Mouse (Mus musculus): Measurements from ENCODE around the gene Dyrk1a. TPM values are rescaled to one million over a fixed set of nuclear protein-coding genes. Genes with fewer than 3 reads are reported as not detected.

Gene Dyrk1a
- polyA plus RNA-seq, 1 experiment from 2014 or later = 10.3 TPM

DNA sequence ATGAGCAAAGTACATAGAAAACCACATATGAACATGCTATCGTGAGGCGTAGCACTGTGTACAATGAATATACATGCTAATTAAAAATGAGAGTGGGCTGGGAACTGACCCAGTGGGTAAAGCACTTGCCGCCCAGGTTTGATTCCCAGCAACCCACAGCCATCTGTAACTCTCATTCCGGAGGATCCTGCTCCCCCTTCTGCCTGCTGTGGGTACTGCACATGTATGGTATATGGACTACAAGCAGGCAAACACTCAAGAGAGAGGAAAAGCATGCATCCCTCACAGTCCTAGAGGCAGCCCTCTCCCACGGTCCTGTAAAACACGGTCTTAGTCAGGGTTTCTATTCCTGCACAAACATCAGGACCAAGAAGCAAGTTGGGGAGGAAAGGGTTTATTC lies 159.4 kb downstream of the Dyrk1a start:
- H3K4me2 ChIP-seq (replicated peaks) = no peak overlapping the region
- H3K9me3 ChIP-seq = 0 out of 2 replicates have a peak, but pooled peaks cover 5% of the 10 kb centered on the region
- H3K27me3 ChIP-seq = no peaks in the 10 kb centered on the region; the same call in 1 of the 2 replicates
- no peak overlapping the region for H3K27ac ChIP-seq
- WGBS = 82% methylated on average over 6 of the region's 6 CpGs
- ATAC-seq (ENCODE audit: low FRiP score, low read depth) = no peak
- H3K36me3 ChIP-seq = no peaks in the 10 kb centered on the region
- H3K4me3 ChIP-seq = no peak overlapping the region
- no peak overlapping the region for H3K9ac ChIP-seq
- H3K4me1 ChIP-seq = peaks cover 6% of the 10 kb centered on the region

- Histone ChIP-seq H3K4me3 (no peak overlapping the region), H3K9ac (no peak overlapping the region), H3K4me1 (peaks cover 7% of the 10 kb centered on the region), H3K9me3 (0 out of 2 replicates have a peak, but pooled peaks cover 5% of the 10 kb centered on the region), H3K36me3 (no peaks in the 10 kb centered on the region), H3K27me3 (no peaks in the 10 kb centered on the region; the same call in 1 of the 2 replicates), H3K4me2 (replicated peaks) (no peak overlapping the region), H3K27ac (no peak overlapping the region)
- 63% methylated on average over 12 of the region's 12 CpGs for WGBS
- ATAC-seq (ENCODE audit: low FRiP score, low read depth) = no peak
Measured at GRCm38 (mm10) chr16:94731027-94731426, 161.2 kb downstream of the Dyrk1a start.

DNA sequence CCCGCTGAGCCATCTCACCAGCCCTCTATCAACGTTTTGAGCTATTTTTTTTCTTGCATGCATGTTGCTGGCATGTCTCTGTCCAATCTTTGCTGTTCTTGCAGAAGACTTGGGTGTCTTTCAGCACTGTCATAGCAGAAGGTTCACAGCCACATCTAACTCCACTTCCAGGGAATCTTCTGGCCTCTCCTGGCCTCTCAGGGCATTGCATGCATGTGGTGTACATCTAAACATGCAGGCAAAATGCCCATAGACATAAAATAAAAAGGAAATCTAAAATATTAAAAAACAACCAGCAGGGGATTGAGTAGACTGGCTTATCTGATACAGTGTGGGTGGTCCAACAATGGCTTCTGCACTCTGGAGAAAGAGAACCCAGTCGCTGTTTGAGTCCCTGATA lies 165.7 kb downstream of the Dyrk1a start:
- H3K9me3 ChIP-seq = no peaks in the 10 kb centered on the region
- H3K4me3 ChIP-seq = no peak overlapping the region
- H3K36me3 ChIP-seq = no peaks in the 10 kb centered on the region
- peaks cover 7% of the 10 kb centered on the region for H3K4me1 ChIP-seq
- no peak for ATAC-seq (ENCODE audit: low FRiP score, low read depth)
- H3K27me3 ChIP-seq = no peaks in the 10 kb centered on the region; the same call in 1 of the 2 replicates
- H3K9ac ChIP-seq = no peak overlapping the region
- H3K4me2 ChIP-seq (replicated peaks) = no peak overlapping the region
- H3K27ac ChIP-seq = no peak overlapping the region
- WGBS = 60% methylated on average over 3 of the region's 3 CpGs

GRCm38 (mm10) chr16:94736462-94737358 lies 166.9 kb downstream of the Dyrk1a start:
- Histone ChIP-seq H3K36me3 (no peaks in the 10 kb centered on the region), H3K27me3 (no peaks in the 10 kb centered on the region; the same call in 1 of the 2 replicates), H3K9ac (no peak overlapping the region), H3K9me3 (no peaks in the 10 kb centered on the region), H3K4me3 (no peak overlapping the region), H3K4me1 (peaks cover 7% of the 10 kb centered on the region), H3K4me2 (replicated peaks) (no peak overlapping the region), H3K27ac (no peak overlapping the region)
- ATAC-seq (ENCODE audit: low FRiP score, low read depth) = no peak
- WGBS = 77% methylated on average over 8 of the region's 8 CpGs

DNA sequence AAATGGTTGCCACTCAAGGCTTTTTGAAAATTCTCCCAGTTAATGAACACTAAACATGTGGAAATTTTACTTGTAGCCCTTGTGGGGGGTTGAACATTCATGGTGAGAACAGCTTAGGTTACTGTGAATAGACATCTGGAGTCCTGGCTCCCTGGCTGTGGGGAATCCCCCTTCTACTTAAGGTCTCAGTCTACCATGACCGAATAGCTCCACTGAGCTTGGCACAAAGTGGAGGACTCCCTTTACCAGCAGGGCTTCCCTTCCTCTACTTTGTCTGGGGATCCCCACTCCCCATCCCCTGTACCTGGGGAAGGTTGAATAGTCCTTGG lies 167.5 kb downstream of the Dyrk1a start:
- 82% methylated on average over 1 of the region's 1 CpGs for WGBS

DNA sequence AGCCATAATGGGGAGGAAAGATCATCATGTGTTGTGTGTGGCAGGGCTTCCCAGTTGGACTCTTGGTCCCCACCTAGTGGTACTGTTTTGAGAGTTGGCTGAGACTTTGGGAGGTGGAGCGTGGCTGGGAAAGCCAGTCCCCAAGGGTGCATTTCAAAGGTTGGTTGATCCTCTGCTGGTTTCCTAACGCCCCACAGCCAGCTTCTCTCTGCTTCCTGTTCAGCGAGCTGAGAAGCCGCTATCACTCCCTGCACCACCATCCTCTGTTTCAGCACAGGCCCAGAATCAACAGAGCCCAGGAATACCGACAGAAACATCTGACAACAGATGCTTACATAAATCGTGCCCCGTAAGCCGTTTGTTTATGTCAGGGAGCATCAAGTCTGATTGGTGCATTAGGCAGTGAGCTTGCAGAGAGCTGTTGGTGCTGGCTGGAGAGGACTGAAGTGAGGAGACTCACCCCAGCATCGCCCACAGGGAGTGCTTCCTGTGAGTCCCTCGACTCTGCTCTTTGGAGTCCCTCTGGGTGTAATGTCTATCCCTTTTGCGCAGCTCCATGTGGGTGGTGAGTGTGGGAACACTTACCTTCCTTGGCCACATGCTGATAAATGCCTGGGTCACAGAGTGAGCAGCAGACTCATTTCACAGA lies 174.2 kb downstream of the Dyrk1a start:
- Histone ChIP-seq H3K9me3 (no peaks in the 10 kb centered on the region), H3K9ac (no peak overlapping the region), H3K27me3 (no peaks in the 10 kb centered on the region), H3K4me3 (peak overlapping the region; percentile 31), H3K27ac (no peak overlapping the region), H3K4me2 (replicated peaks) (peak overlapping the region; percentile 55), H3K36me3 (no peaks in the 10 kb centered on the region), H3K4me1 (peaks cover 11% of the 10 kb centered on the region)
- WGBS = 2% methylated on average over 11 of the region's 11 CpGs
- peak; percentile 28; the same call in 1 of the 2 replicates for ATAC-seq (ENCODE audit: low FRiP score, low read depth)

More for the DNA sequence above, 167.5 kb downstream of the Dyrk1a start:
- H3K27me3 ChIP-seq = no peaks in the 10 kb centered on the region
- H3K4me3 ChIP-seq = no peak overlapping the region
- H3K4me2 ChIP-seq (replicated peaks) = no peak overlapping the region
- H3K36me3 ChIP-seq = no peaks in the 10 kb centered on the region
- no peak overlapping the region for H3K9ac ChIP-seq
- H3K27ac ChIP-seq = no peak overlapping the region
- no peak for ATAC-seq (ENCODE audit: low FRiP score, low read depth)
- no peaks in the 10 kb centered on the region for H3K9me3 ChIP-seq
- peaks cover 7% of the 10 kb centered on the region for H3K4me1 ChIP-seq

GRCm38 (mm10) chr16:94745016-94745415 lies 175.2 kb downstream of the Dyrk1a start:
- 79% methylated on average over 9 of the region's 9 CpGs for WGBS

More at GRCm38 (mm10) chr16:94745016-94745415, 175.2 kb downstream of the Dyrk1a start:
- Histone ChIP-seq H3K9me3 (no peaks in the 10 kb centered on the region), H3K9ac (no peak overlapping the region), H3K4me2 (replicated peaks) (no peak overlapping the region), H3K4me1 (peaks cover 11% of the 10 kb centered on the region), H3K27me3 (no peaks in the 10 kb centered on the region), H3K36me3 (no peaks in the 10 kb centered on the region), H3K27ac (no peak overlapping the region), H3K4me3 (no peak overlapping the region)
- no peak for ATAC-seq (ENCODE audit: low FRiP score, low read depth)

Other genes with a start within 250 kb of the Dyrk1a start
- 3.1 and 3.2 TPM in 2 replicates for gene Ripply3, start 241.6 kb upstream of the Dyrk1a start, polyA plus RNA-seq (2015; fragmentation: Nextera tagmentation; extraction: Ambion mirVana)
- 324 and 332 TPM in 2 replicates for gene Ttc3, start 199.4 kb upstream of the Dyrk1a start, polyA plus RNA-seq (2015; fragmentation: Nextera tagmentation; extraction: Ambion mirVana)
- gene Pigp, start 198.2 kb upstream of the Dyrk1a start, polyA plus RNA-seq (2015; fragmentation: Nextera tagmentation; extraction: Ambion mirVana) = 105 and 110 TPM in 2 replicates
- 55.2 and 60.2 TPM in 2 replicates for gene Vps26c, start 43.2 kb upstream of the Dyrk1a start, polyA plus RNA-seq (2015; fragmentation: Nextera tagmentation; extraction: Ambion mirVana)